Mouse (Mus musculus) MEL (cell line): ENCODE measurements at regions not wholly inside any gene's neighbourhood (a gene's known extent, or its start where the extent isn't known, plus 50 kb on each side); places are given as distances from the start of the nearest gene placed in this dataset.

ENCODE experiments used
- DNase-seq: peaks from one replicate; pipeline ENCODE4 v3.0.0; 2011; ENCODE audit warnings: low read depth, low spot score
- H3K27ac ChIP-seq: 2 replicates; pipeline ENCODE4 v1.5.1; 2012; ENCODE audit warnings: low read depth, mild to moderate bottlenecking, control low read depth, low read length, moderate library complexity; ENCODE audit not compliant: control insufficient read depth
- H3K27me3 ChIP-seq, 2 experiments: fragments of 150-350 bp in 1 of 2; sonication (generic) in 1 of 2; 2 replicates each; pipeline ENCODE4 v1.6.1; 2012; ENCODE audit warnings: low read length in 2 of 2, mild to moderate bottlenecking in 2 of 2, improper control_type of control experiment in 1 of 2, moderate library complexity in 1 of 2; ENCODE audit not compliant: insufficient read depth in 2 of 2, control insufficient read depth in 1 of 2
- H3K36me3 ChIP-seq, 2 experiments: 2 replicates each; pipeline ENCODE4 v1.6.1; 2012 to 2014; ENCODE audit warnings: low read length in 2 of 2, improper control_type of control experiment in 1 of 2, inconsistent platforms in 1 of 2, mild to moderate bottlenecking in 1 of 2; ENCODE audit not compliant: insufficient read depth in 2 of 2, control insufficient read depth in 1 of 2
- H3K4me1 ChIP-seq, 2 experiments: fragments of 150-350 bp in 1 of 2; sonication (generic) in 1 of 2; 2 replicates each; pipeline ENCODE4 v1.6.1; 2012; ENCODE audit warnings: low read length in 2 of 2, improper control_type of control experiment in 1 of 2, mild to moderate bottlenecking in 1 of 2; ENCODE audit not compliant: insufficient read depth in 2 of 2, control insufficient read depth in 1 of 2
- H3K4me3 ChIP-seq, 2 experiments: fragments of 150-350 bp in 1 of 2; sonication (generic) in 1 of 2; 2 replicates each; pipeline ENCODE4 v1.5.1; 2012; ENCODE audit warnings: low read depth in 2 of 2, low read length in 2 of 2, mild to moderate bottlenecking in 2 of 2, moderate library complexity in 2 of 2, control low read depth in 1 of 2, improper control_type of control experiment in 1 of 2; ENCODE audit not compliant: control insufficient read depth in 1 of 2, insufficient read depth in 1 of 2
- H3K79me2 ChIP-seq: 2 replicates; pipeline ENCODE4 v1.6.1; 2012; ENCODE audit warnings: mild to moderate bottlenecking, low read length, moderate library complexity; ENCODE audit not compliant: control insufficient read depth, poor library complexity, insufficient read depth
- H3K9ac ChIP-seq: 2 replicates; pipeline ENCODE4 v1.6.1; 2012; ENCODE audit warnings: low read depth, mild to moderate bottlenecking, control low read depth, low read length, moderate library complexity; ENCODE audit not compliant: control insufficient read depth, poor library complexity, severe bottlenecking
- H3K9me3 ChIP-seq: fragments of 150-350 bp; sonication (generic); replicated peaks from 2 replicates; pipeline ENCODE4 v1.6.1; 2012; ENCODE audit warnings: mild to moderate bottlenecking, low read length, improper control_type of control experiment, moderate library complexity; ENCODE audit not compliant: insufficient read depth
- BHLHE40 ChIP-seq: IDR thresholded peaks from 2 replicates; pipeline ENCODE4 v1.6.1; 2012; ENCODE audit warnings: low read depth, mild to moderate bottlenecking, inconsistent platforms, low read length, improper control_type of control experiment, borderline replicate concordance
- CHD2 ChIP-seq: IDR thresholded peaks from 2 replicates; pipeline ENCODE4 v1.6.1; 2011; ENCODE audit warnings: low read length, improper control_type of control experiment
- E2F4 ChIP-seq: IDR thresholded peaks from 2 replicates; pipeline ENCODE4 v1.6.1; 2011; ENCODE audit warnings: low read depth, low read length, improper control_type of control experiment, borderline replicate concordance
- ELF1 ChIP-seq: IDR thresholded peaks from 2 replicates; pipeline ENCODE4 v1.6.1; 2014; ENCODE audit warnings: low read depth, mild to moderate bottlenecking, inconsistent platforms, low read length, improper control_type of control experiment, moderate library complexity
- EP300 ChIP-seq, 2 experiments: IDR thresholded peaks; 2 replicates each; pipeline ENCODE4 v1.6.1; 2011; ENCODE audit warnings: improper control_type of control experiment in 2 of 2, low read length in 2 of 2, low read depth in 1 of 2, mild to moderate bottlenecking in 1 of 2
- GATA1 ChIP-seq: IDR thresholded peaks from 2 replicates; pipeline ENCODE4 v1.6.1; 2011; ENCODE audit warnings: low read depth, low read length, improper control_type of control experiment
- HCFC1 ChIP-seq: IDR thresholded peaks from 2 replicates; pipeline ENCODE4 v1.6.1; 2012; ENCODE audit warnings: low read depth, mild to moderate bottlenecking, inconsistent platforms, low read length, improper control_type of control experiment, moderate library complexity
- KAT2A ChIP-seq: conservative IDR thresholded peaks from 2 replicates; pipeline ENCODE4 v1.6.1; 2012; ENCODE audit warnings: low read depth, low read length, improper control_type of control experiment, inconsistent platforms
- MYC ChIP-seq: IDR thresholded peaks from 2 replicates; pipeline ENCODE4 v1.6.1; 2011; ENCODE audit warnings: low read depth, mild to moderate bottlenecking, low read length, improper control_type of control experiment, moderate library complexity
- NELFE ChIP-seq: IDR thresholded peaks from 2 replicates; pipeline ENCODE4 v1.6.1; 2011; ENCODE audit warnings: low read depth, low read length, improper control_type of control experiment
- POLR2A ChIP-seq, 2 experiments: IDR thresholded peaks; 2 replicates each; pipeline ENCODE4 v1.6.1; 2011 to 2012; ENCODE audit warnings: low read length in 2 of 2, mild to moderate bottlenecking in 2 of 2, control low read depth in 1 of 2, improper control_type of control experiment in 1 of 2, low read depth in 1 of 2, moderate library complexity in 1 of 2; ENCODE audit not compliant: control insufficient read depth in 1 of 2, insufficient read depth in 1 of 2, poor library complexity in 1 of 2
- POLR2AphosphoS5 ChIP-seq: IDR thresholded peaks from 2 replicates; pipeline ENCODE4 v1.6.1; 2012; ENCODE audit warnings: low read depth, borderline replicate concordance, mild to moderate bottlenecking, inconsistent platforms, low read length, moderate library complexity, mixed read lengths
- SIN3A ChIP-seq: IDR thresholded peaks from 2 replicates; pipeline ENCODE4 v1.6.1; 2012; ENCODE audit warnings: low read length, improper control_type of control experiment, inconsistent platforms
- SMC3 ChIP-seq: IDR thresholded peaks from 2 replicates; pipeline ENCODE4 v1.6.1; 2011; ENCODE audit warnings: low read depth, low read length, improper control_type of control experiment
- TBP ChIP-seq: IDR thresholded peaks from 2 replicates; pipeline ENCODE4 v1.8.0; 2011; ENCODE audit warnings: low read depth, low read length, improper control_type of control experiment
- TCF12 ChIP-seq: IDR thresholded peaks from 2 replicates; pipeline ENCODE4 v1.6.1; 2014; ENCODE audit warnings: low read depth, mild to moderate bottlenecking, inconsistent platforms, low read length, improper control_type of control experiment, moderate library complexity
- USF2 ChIP-seq, 2 experiments: IDR thresholded peaks; 2 replicates each; pipeline ENCODE4 v1.6.1; 2011 to 2012; ENCODE audit warnings: improper control_type of control experiment in 2 of 2, low read length in 2 of 2, borderline replicate concordance in 1 of 2, inconsistent platforms in 1 of 2, low read depth in 1 of 2, mild to moderate bottlenecking in 1 of 2; ENCODE audit not compliant: insufficient read depth in 1 of 2
- ZNF384 ChIP-seq: IDR thresholded peaks from 2 replicates; pipeline ENCODE4 v1.6.1; 2012; ENCODE audit warnings: low read depth, mild to moderate bottlenecking, inconsistent platforms, low read length, improper control_type of control experiment

DNA sequence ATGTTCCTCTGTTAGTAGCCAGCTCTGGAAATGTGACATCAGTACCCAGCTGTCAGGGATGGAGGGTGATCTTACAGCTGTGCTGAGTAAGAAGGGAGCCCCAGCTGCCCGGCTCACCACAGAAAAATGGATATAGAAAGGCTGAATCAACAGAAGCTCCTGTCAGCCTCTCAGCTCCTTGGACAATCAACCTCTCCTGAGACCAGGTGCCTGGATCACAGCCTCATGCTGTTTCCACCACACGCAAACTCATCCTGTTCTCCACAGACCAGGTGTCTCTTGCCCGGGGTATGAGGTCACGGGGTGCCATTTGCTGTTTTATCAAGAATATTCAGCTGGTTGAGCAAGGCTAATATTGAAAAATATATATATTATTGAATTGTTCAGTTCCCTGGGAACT lies 275.3 kb downstream of the Cd47 start:
- H3K4me1 ChIP-seq, result no peaks in the 10 kb centered on the region; a peak in 1 of 4 replicates
- H3K9me3 ChIP-seq, result no peaks in the 10 kb centered on the region
- H3K36me3 ChIP-seq, result no peaks in the 10 kb centered on the region
- no peak overlapping the region for H3K27ac ChIP-seq
- no peaks in the 10 kb centered on the region for H3K79me2 ChIP-seq
- TF ChIP-seq E2F4 (no peak), ZNF384 (no peak), GATA1 (no peak), NELFE (no peak), POLR2AphosphoS5 (no peak)
- H3K4me3 ChIP-seq, result no peak overlapping the region
- DNase-seq, result no peak
- peaks cover 0 to 2% of the 10 kb centered on the region in 2 experiments; a peak in 1 of 4 replicates for H3K27me3 ChIP-seq
- no peak overlapping the region for H3K9ac ChIP-seq

DNA sequence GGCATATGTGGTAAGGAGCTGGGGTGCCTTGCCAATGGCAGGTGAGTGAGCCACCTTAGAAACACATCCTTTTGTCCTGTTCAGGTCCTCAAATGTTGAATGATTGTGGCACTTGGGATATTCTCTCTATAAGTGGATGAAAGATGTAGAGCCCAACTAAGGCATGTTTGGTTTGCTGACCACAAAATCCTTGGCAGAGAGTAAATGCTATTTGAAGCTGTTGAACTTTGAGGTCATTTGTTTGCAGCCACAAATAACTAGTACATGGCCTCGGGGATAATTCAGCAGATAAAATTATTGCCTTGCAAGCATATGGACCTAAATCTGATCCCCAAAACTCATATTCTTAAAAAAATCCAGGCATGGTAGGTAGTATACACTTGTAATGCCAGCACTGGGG lies 281.2 kb downstream of the Cd47 start:
- no peak overlapping the region for H3K9ac ChIP-seq
- no peak overlapping the region for H3K4me3 ChIP-seq
- no peaks in the 10 kb centered on the region for H3K79me2 ChIP-seq
- H3K27me3 ChIP-seq, result no peaks in the 10 kb centered on the region
- TF ChIP-seq SMC3 (no peak), BHLHE40 (no peak), MYC (no peak), GATA1 (no peak), CHD2 (no peak), USF2 (IDR thresholded peaks at IDR 0.05; ENCODE audit: borderline replicate concordance in 1 of 2, insufficient read depth in 1 of 2, low read depth in 1 of 2, low read length in 2 of 2) (no peak), ELF1 (no peak), POLR2AphosphoS5 (no peak), TCF12 (no peak), SIN3A (no peak), POLR2A (IDR thresholded peaks at IDR 0.05; ENCODE audit: control insufficient read depth in 1 of 2, insufficient read depth in 1 of 2, low read depth in 1 of 2, low read length in 2 of 2, poor library complexity in 1 of 2) (no peak), TBP (no peak), HCFC1 (no peak)
- H3K4me1 ChIP-seq, result no peaks in the 10 kb centered on the region
- no peaks in the 10 kb centered on the region for H3K36me3 ChIP-seq
- H3K9me3 ChIP-seq, result no peaks in the 10 kb centered on the region
- no peak overlapping the region for H3K27ac ChIP-seq
- no peak for DNase-seq

DNA sequence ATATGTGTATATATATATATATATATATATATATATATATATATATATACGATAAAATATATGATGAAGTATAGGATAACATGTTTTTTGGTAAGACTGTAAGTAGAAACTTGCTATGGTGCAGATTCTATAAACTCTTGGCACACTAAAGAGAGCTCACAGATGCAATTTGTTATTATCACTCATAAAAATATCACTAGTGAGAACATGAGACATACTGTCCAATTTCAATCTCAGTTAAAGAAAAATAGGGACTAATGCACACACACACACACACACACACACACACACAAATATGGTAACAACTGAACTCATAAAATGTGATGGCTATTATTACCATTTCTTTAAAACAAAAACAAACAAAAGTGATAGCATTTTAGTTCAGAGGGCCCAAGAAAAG lies 292.0 kb downstream of the Cd47 start:
- H3K9me3 ChIP-seq, result no peaks in the 10 kb centered on the region
- TF ChIP-seq CHD2, result no peak
- no peak for TF ChIP-seq BHLHE40
- no peak for TF ChIP-seq SIN3A
- no peak for TF ChIP-seq POLR2A (IDR thresholded peaks at IDR 0.05; ENCODE audit: control insufficient read depth in 1 of 2, insufficient read depth in 1 of 2, low read depth in 1 of 2, low read length in 2 of 2, poor library complexity in 1 of 2)
- TF ChIP-seq EP300 (IDR thresholded peaks at IDR 0.05; ENCODE audit: low read depth in 1 of 2, low read length in 2 of 2), result no peak
- no peak for TF ChIP-seq KAT2A
- H3K27me3 ChIP-seq, result no peaks in the 10 kb centered on the region
- peaks cover 0 to 6% of the 10 kb centered on the region in 2 experiments; a peak in 2 of 4 replicates for H3K36me3 ChIP-seq
- no peak overlapping the region for H3K4me3 ChIP-seq
- no peak for DNase-seq
- H3K79me2 ChIP-seq, result no peaks in the 10 kb centered on the region
- H3K9ac ChIP-seq, result no peak overlapping the region
- H3K27ac ChIP-seq, result no peak overlapping the region
- H3K4me1 ChIP-seq, result peaks cover 0 to 6% of the 10 kb centered on the region in 2 experiments; a peak in 2 of 4 replicates
